In the genomic region with DNA sequence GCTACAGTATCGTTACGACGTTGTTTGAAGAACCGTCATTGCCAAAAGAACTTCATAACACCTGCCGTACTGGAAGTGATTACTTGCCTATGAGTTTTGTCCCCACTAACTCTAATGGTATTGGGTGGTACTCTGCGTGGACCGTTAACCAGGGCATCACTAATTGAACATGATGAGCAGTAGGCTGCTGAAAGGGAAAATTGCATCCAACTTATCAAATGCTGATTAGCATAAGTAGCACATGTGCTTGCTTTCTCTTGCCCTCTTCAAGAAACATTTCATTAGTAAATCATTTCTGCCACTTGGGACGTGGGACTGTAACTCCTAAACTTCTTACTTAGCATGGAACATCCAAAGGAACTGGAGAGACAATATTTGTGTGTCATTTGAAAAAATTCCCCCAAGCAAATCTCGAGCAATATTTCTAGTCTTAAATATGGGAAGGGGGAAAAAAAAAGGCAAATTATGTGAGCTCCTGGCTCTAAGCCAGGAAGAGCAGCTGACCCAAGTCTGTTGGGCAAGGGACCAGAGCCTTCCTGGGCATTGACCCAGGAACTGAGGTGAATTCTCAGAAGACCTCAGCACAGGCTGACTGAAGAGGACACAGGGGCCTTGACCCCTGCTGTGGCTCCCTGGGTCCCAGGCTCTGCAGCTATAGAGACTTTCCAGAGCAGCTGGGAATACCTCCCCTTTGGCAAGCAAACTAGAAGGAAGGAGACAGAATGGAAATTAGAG, we compare ENCODE assay signal across 9 mouse cellular contexts. TPM values are rescaled to one million over a fixed set of nuclear protein-coding genes. Genes with fewer than 3 reads are reported as not detected.
DNase-seq lines count a peak whose midpoint lies in the region; ATAC-seq and TF ChIP-seq lines count a peak whose summit lies in the region.
"Had no signal": no experiment of that assay in that cellular context is flagged by ENCODE, and none has a peak within 500 bp of the region (broad histone marks: within the 10 kb centered on the region; RNA-seq: fewer than 3 reads in every experiment).

No protein-coding gene starts in this region.

- H3K36me3 ChIP-seq in heart, adult 2 months (ENCODE audit: control insufficient read depth, insufficient read depth, low read length): no peaks in the 10 kb centered on the region
- H3K36me3 ChIP-seq in heart, embryonic 10.5 days: no peaks in the 10 kb centered on the region
- no peaks in the 10 kb centered on the region for H3K36me3 ChIP-seq in intestine, embryonic 15.5 days

- no peak for TF ChIP-seq POLR2A in heart, adult 2 months (IDR thresholded peaks at IDR 0.05; ENCODE audit: insufficient read depth, low read depth, low read length)

- no peak overlapping the region for H3K4me2 ChIP-seq in intestine, embryonic 15.5 days (replicated peaks)

- peaks cover 2% of the 10 kb centered on the region; the same call in 1 of the 2 replicates for H3K4me1 ChIP-seq in heart, adult 2 months (ENCODE audit: control insufficient read depth, insufficient read depth, low read length)
- no peaks in the 10 kb centered on the region for H3K4me1 ChIP-seq in heart, embryonic 10.5 days
- 0 out of 2 replicates have a peak, but pooled peaks cover 2% of the 10 kb centered on the region for H3K4me1 ChIP-seq in intestine, embryonic 15.5 days (replicated peaks)

- no peak for ATAC-seq in intestine, embryonic 15.5 days

- H3K4me3 ChIP-seq in heart, adult 2 months: no peak overlapping the region
- H3K4me3 ChIP-seq in heart, embryonic 10.5 days: no peak overlapping the region
- no peak overlapping the region for H3K4me3 ChIP-seq in intestine, embryonic 15.5 days (replicated peaks)

- peak; percentile 41 to 57 for DNase-seq in heart, adult 2 months
- DNase-seq in heart, embryonic 10.5 days (ENCODE audit: low spot score): no peak
- DNase-seq in right cerebral cortex, postnatal 4 days: peak; percentile 23
- no peak for DNase-seq in right cerebral cortex, adult 18-20 months
- DNase-seq in heart, postnatal 36 days: peak; percentile 38 to 45
- no peak for DNase-seq in yolk sac, embryonic 10.5 days (ENCODE audit: low spot score)
- no peak for DNase-seq in spleen, postnatal 4 days (ENCODE audit: low spot score in 2 of 2)
- DNase-seq: layer of hippocampus, postnatal 36 days had no signal

- H3K9me3 ChIP-seq in heart, embryonic 10.5 days: no peaks in the 10 kb centered on the region
- no peaks in the 10 kb centered on the region for H3K9me3 ChIP-seq in intestine, embryonic 15.5 days

- 72% methylated on average over 9 of the region's 9 CpGs for WGBS in heart, adult 2 months
- WGBS in heart, embryonic 10.5 days: 85% methylated on average over 9 of the region's 9 CpGs
- WGBS in intestine, embryonic 15.5 days: 76% methylated on average over 9 of the region's 9 CpGs

- H3K27ac ChIP-seq in heart, adult 2 months: no peak overlapping the region
- no peak overlapping the region for H3K27ac ChIP-seq in heart, embryonic 10.5 days
- H3K27ac ChIP-seq in intestine, embryonic 15.5 days: no peak overlapping the region

- no peak overlapping the region for H3K9ac ChIP-seq in heart, adult 2 months (ENCODE audit: low read depth, low read length)
- no peak overlapping the region for H3K9ac ChIP-seq in intestine, embryonic 15.5 days

- no peaks in the 10 kb centered on the region for H3K27me3 ChIP-seq in heart, adult 2 months (ENCODE audit: control insufficient read depth, insufficient read depth, low read length)
- no peaks in the 10 kb centered on the region for H3K27me3 ChIP-seq in heart, embryonic 10.5 days (ENCODE audit: insufficient read depth, poor library complexity, severe bottlenecking)
- no peaks in the 10 kb centered on the region for H3K27me3 ChIP-seq in intestine, embryonic 15.5 days (replicated peaks)

- TF ChIP-seq CTCF in heart, adult 2 months (IDR thresholded peaks at IDR 0.05): no peak

- TF ChIP-seq EP300 in heart, adult 2 months (IDR thresholded peaks at IDR 0.05; ENCODE audit: insufficient read depth, low read depth, low read length): no peak

- H3K79me2 ChIP-seq in heart, adult 2 months (replicated peaks; ENCODE audit: control insufficient read depth, insufficient read depth, low read length): no peaks in the 10 kb centered on the region

- intact Hi-C loops in heart, adult 2 months (cut with DNase I): no loop called here
- intact Hi-C loops in heart, postnatal 36 days (cut with DNase I): no loop called here

RNA-seq across cellular contexts. Expression of a gene that starts 48.9 kb away (rescaled TPM):
- total RNA-seq in heart, adult 2 months (2021): not detected
- not detected in 2 replicates for polyA plus RNA-seq in heart, adult 2 months (2012; rRNA removed)
- 0.20 and 0.57 TPM in 2 replicates for polyA plus RNA-seq in heart, embryonic 10.5 days (2016; fragmentation: Nextera tagmentation; extraction: Ambion mirVana)
- not detected for total RNA-seq in heart, postnatal 36 days (2021)
- polyA plus RNA-seq in intestine, embryonic 15.5 days (2015; fragmentation: Nextera tagmentation; extraction: Ambion mirVana): 0.09 TPM in 1 of 2 replicates, not detected in the other

Comparison
In these comparisons a context has a peak if more than half of its experiments do, and no peak if none do; other contexts are left out.
1. DNase-seq: peak in heart, adult 2 months (2 of 2), right cerebral cortex, postnatal 4 days (single experiment) and heart, postnatal 36 days (2 of 2); none in heart, embryonic 10.5 days (single experiment), right cerebral cortex, adult 18-20 months (single experiment), yolk sac, embryonic 10.5 days (single experiment) and spleen, postnatal 4 days (0 of 2).